In the genomic region with DNA sequence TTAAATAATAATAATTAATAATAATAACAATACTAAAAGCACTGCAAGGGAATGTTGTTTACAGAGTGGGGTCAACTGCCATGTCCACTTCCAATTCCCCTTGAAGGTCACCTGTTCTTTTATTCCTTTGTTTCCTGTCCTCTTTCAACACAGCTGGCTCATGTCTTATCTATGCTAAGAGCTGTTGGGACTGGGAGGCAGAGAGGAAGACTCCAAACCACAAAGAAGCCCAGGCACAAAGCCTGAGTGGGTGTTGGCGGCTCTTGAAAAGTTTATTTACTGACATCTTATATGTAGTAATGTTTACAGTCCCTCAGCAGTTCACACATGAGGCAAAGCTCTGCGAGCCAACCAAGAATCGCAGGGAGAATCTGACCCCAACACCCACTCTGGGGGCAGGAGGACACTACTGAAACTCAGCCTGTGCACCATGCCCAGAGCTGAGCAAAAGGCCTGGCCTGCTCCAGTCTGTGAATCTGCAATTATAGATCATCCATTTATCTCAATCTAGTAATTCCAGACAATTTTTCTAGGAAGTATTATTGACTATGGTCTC, we compare ENCODE assay signal across 18 mouse cellular contexts. TPM values are rescaled to one million over a fixed set of nuclear protein-coding genes. Genes with fewer than 3 reads are reported as not detected.
"Had no signal": no experiment of that assay in that cellular context is flagged by ENCODE, and none has a peak within 500 bp of the region (broad histone marks: within the 10 kb centered on the region; RNA-seq: fewer than 3 reads in every experiment).

No protein-coding gene starts in this region.

- H3K4me1 ChIP-seq: kidney, embryonic 15.5 days; limb, embryonic 12.5 days; lung, embryonic 15.5 days; midbrain, embryonic 13.5 days had no signal

- H3K4me2 ChIP-seq: kidney, embryonic 15.5 days; limb, embryonic 12.5 days; lung, embryonic 15.5 days; midbrain, embryonic 13.5 days had no signal

- H3K27ac ChIP-seq: kidney, embryonic 15.5 days; limb, embryonic 12.5 days; lung, embryonic 15.5 days; midbrain, embryonic 13.5 days; stomach, postnatal 0 days had no signal

- H3K27me3 ChIP-seq: kidney, embryonic 15.5 days; limb, embryonic 12.5 days; lung, embryonic 15.5 days; midbrain, embryonic 13.5 days had no signal

- H3K9ac ChIP-seq: kidney, embryonic 15.5 days; limb, embryonic 12.5 days; lung, embryonic 15.5 days; midbrain, embryonic 13.5 days had no signal

- ATAC-seq: intestine, embryonic 16.5 days; midbrain, embryonic 13.5 days had no signal

- H3K9me3 ChIP-seq: kidney, embryonic 15.5 days; midbrain, embryonic 13.5 days had no signal

- H3K36me3 ChIP-seq: kidney, embryonic 15.5 days; limb, embryonic 12.5 days; lung, embryonic 15.5 days; midbrain, embryonic 13.5 days had no signal

- H3K4me3 ChIP-seq: kidney, embryonic 15.5 days; limb, embryonic 12.5 days; lung, embryonic 15.5 days; midbrain, embryonic 13.5 days had no signal

- DNase-seq: kidney, postnatal 14 days; layer of hippocampus, adult 9-11 months; layer of hippocampus, postnatal 36 days; lung, postnatal 36 days; right cerebral cortex, postnatal 25 days had no signal

RNA-seq across cellular contexts. Expression of gene Gm10972, which starts 45.6 kb away (rescaled TPM):
- total RNA-seq: layer of hippocampus, adult 18-20 months; layer of hippocampus, postnatal 36 days; left cerebral cortex, postnatal 36 days; liver, adult 2 months; midbrain, postnatal 0 days had no signal
- polyA plus RNA-seq: intestine, embryonic 16.5 days; kidney, adult 2 months; kidney, embryonic 15.5 days; limb, embryonic 12.5 days; liver, adult 2 months; lung, embryonic 15.5 days; midbrain, embryonic 13.5 days; midbrain, postnatal 0 days; neural tube, embryonic 14.5 days; small intestine, adult 2 months; stomach, postnatal 0 days had no signal
